Mouse (Mus musculus): ENCODE results near the gene Ttn. TPM values are rescaled to one million over a fixed set of nuclear protein-coding genes. Genes with fewer than 3 reads are reported as not detected.

Gene Ttn
- polyA plus RNA-seq, 1 experiment from 2014 or later: 1.0 TPM

DNA sequence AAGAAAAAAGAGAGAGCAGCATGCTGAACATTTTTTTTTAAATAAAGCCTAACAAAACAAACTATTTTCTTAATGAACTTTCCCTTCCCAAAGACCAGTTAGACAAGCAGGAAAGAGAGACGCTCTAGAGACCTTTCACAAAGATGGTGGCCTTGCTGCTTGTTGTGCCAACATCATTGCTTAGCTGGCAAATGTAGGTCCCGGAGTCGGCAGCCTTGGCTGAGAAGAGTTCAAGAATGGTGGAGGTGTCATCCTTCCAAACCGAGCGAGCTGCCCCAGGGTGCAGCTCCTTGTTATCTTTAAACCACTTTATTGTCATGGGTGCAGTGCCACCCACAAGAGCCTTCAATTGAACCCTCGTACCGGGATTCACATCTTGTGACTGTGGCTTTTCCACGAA lies 85.4 kb downstream of the Ttn start:
- H3K9me3 ChIP-seq: no peaks in the 10 kb centered on the region
- WGBS: 90% methylated on average over 8 of the region's 8 CpGs
- H3K9ac ChIP-seq (replicated peaks): no peak overlapping the region
- no peaks in the 10 kb centered on the region for H3K27me3 ChIP-seq
- ATAC-seq (replicated peaks): no peak
- H3K27ac ChIP-seq (replicated peaks): no peak overlapping the region
- no peak overlapping the region for H3K4me3 ChIP-seq
- H3K36me3 ChIP-seq: no peaks in the 10 kb centered on the region
- H3K4me1 ChIP-seq: no peaks in the 10 kb centered on the region
- no peak overlapping the region for H3K4me2 ChIP-seq (replicated peaks)

DNA sequence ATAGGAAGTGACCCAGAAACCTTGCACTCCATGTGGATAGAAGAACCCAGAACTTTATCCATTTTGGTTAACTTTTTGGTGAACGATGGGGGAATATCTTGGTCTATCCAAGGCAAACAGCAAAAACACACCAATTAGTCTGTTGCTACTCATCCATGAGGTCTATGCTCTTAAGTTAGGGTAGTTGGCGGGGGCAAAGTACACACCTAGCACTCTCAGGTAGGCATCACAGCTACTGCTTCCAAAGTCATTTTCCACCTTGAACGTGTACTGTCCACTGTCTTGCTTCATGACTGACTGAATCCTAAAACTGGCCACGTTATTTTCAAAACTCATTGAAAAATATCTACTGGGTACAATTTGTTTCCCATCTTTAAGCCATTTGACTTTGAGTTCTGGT lies 87.0 kb downstream of the Ttn start:
- Histone ChIP-seq H3K36me3 (no peaks in the 10 kb centered on the region), H3K9ac (replicated peaks) (no peak overlapping the region), H3K4me3 (no peak overlapping the region), H3K27me3 (no peaks in the 10 kb centered on the region), H3K4me1 (no peaks in the 10 kb centered on the region), H3K4me2 (replicated peaks) (no peak overlapping the region), H3K27ac (replicated peaks) (no peak overlapping the region), H3K9me3 (no peaks in the 10 kb centered on the region)
- WGBS: 94% methylated on average over 4 of the region's 4 CpGs
- ATAC-seq (replicated peaks): no peak

DNA sequence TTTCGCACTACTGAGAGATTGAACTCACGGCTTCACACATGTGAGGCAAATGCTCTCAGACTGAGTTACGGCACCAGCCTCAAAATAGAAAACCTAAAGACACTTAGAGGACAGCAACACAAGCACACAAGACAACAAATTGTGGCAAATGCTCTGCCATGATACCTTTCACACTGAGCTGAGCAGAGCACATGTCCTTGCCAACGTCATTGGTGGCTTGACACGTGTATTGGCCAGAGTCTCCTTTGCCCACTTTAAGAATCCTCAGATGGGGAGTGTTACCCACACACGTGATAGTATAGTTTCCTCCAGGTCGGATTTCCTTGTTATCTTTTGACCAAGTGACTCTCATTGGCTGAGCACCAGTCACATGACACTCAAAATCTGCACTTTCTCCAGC lies 93.6 kb downstream of the Ttn start:
- Histone ChIP-seq H3K27me3 (no peaks in the 10 kb centered on the region), H3K4me3 (no peak overlapping the region), H3K9me3 (no peaks in the 10 kb centered on the region), H3K4me1 (no peaks in the 10 kb centered on the region), H3K4me2 (replicated peaks) (no peak overlapping the region), H3K36me3 (no peaks in the 10 kb centered on the region), H3K27ac (replicated peaks) (no peak overlapping the region), H3K9ac (replicated peaks) (no peak overlapping the region)
- no peak for ATAC-seq (replicated peaks)
- WGBS: 90% methylated on average over 7 of the region's 7 CpGs

DNA sequence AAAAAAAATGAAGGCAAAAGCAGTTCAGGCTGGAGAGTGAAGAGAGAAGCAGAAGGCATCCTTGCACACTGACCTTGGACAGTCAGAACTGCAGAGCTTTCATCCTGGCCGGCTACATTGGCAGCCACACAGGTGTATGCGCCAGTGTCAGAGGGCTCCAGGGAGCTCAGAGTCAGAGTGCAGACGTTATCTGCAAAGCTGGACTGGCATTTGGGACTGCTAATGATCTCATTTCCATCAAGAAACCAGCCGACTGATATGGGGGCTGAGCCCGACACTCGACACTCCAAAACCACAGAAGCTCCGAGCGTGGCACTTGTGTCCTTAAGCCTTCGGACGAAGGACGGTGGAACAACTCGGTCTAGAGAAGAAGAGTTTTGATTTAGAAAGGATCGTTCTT lies 96.5 kb downstream of the Ttn start:
- Histone ChIP-seq H3K4me3 (no peak overlapping the region), H3K9ac (replicated peaks) (no peak overlapping the region), H3K4me2 (replicated peaks) (no peak overlapping the region), H3K27ac (replicated peaks) (no peak overlapping the region), H3K9me3 (no peaks in the 10 kb centered on the region), H3K27me3 (no peaks in the 10 kb centered on the region), H3K36me3 (no peaks in the 10 kb centered on the region), H3K4me1 (no peaks in the 10 kb centered on the region)
- WGBS: 89% methylated on average over 13 of the region's 13 CpGs
- ATAC-seq (replicated peaks): no peak

DNA sequence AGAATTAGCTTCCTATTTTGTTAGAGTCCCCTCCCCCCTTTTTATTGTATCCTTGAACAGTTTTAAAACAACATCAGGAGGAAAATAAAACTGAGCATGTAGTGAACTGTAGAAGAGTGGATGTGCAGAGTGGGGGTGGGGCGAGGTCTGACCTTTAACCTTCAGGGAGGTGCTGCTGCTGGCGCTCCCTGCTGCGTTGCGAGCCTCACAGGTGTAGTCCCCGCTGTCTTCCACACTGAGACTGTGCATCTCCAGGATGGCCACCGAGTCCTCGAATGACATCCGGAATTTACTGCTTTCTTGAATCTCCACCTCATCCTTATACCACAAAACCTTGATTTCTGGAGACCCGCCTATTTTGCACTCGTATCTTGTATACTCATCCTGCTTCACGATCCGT lies 100.9 kb downstream of the Ttn start:
- Histone ChIP-seq H3K27me3 (no peaks in the 10 kb centered on the region), H3K9ac (replicated peaks) (no peak overlapping the region), H3K36me3 (no peaks in the 10 kb centered on the region), H3K4me3 (no peak overlapping the region), H3K27ac (replicated peaks) (no peak overlapping the region), H3K9me3 (no peaks in the 10 kb centered on the region), H3K4me2 (replicated peaks) (no peak overlapping the region), H3K4me1 (no peaks in the 10 kb centered on the region)
- 93% methylated on average over 12 of the region's 12 CpGs for WGBS
- no peak for ATAC-seq (replicated peaks)

DNA sequence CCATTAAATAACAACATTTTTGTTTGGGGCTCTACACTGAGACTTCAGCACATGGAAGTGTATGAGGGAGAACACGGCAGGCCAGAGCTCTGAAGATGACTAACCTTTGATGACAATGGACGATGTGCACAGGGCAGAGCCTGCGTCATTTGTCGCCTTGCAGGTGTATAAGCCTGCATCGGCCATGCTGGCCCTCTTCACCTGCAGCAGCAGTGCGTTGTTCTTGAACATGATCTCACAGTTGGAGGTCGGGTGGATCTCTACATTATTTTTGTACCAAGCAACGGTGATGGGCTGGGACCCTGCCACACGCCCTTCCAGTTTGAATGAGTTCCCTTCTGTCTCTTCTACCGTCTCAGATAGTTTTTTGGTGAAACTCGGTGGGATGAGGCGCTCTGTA lies 106.8 kb downstream of the Ttn start:
- Histone ChIP-seq H3K4me2 (replicated peaks) (no peak overlapping the region), H3K4me1 (no peaks in the 10 kb centered on the region), H3K27ac (replicated peaks) (no peak overlapping the region), H3K4me3 (no peak overlapping the region), H3K36me3 (no peaks in the 10 kb centered on the region), H3K9me3 (no peaks in the 10 kb centered on the region), H3K9ac (replicated peaks) (no peak overlapping the region), H3K27me3 (no peaks in the 10 kb centered on the region)
- WGBS: 91% methylated on average over 12 of the region's 12 CpGs
- no peak for ATAC-seq (replicated peaks)

DNA sequence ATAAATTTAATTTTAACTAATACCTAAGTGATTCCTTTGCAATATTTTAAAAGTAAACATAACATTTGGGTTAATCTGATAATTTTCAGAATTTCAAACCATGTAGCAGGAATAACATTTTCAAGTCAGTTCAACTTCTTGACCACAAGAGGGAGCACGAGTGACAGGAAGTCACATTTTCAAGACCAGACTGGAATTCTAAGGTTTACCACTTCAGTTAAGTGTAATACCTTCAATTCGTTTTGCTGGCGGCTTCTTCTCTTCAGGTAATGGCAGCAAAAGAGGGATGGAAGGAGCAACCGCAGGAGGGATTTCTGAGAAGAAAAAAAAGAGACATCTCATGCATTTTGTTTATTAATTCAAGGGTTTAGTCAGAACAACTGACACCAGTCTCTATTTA lies 115.4 kb downstream of the Ttn start:
- Histone ChIP-seq H3K4me3 (no peak overlapping the region), H3K4me1 (no peaks in the 10 kb centered on the region), H3K36me3 (no peaks in the 10 kb centered on the region), H3K9me3 (no peaks in the 10 kb centered on the region), H3K27ac (replicated peaks) (no peak overlapping the region), H3K4me2 (replicated peaks) (no peak overlapping the region), H3K27me3 (no peaks in the 10 kb centered on the region), H3K9ac (replicated peaks) (no peak overlapping the region)
- ATAC-seq (replicated peaks): no peak
- 27% methylated on average over 4 of the region's 4 CpGs for WGBS

DNA sequence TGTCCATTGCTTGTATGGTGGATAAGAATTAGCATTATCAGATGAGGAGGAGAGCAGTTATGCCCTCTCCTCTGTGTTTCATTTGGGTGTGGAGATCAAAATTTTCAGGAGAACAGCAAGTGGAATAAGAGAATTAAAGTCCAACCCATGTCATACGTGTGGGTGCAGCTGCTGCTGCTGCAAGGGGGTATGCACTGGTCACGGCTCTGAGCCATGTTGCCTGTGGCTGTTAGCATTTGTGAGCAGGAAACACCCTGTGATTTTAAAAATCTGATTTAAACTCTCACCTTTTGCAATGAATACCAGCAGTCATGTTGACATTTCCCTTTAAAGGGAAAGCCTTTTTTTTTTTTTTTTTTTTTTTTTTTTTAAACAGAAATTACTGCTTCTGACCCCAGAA lies 116.8 kb downstream of the Ttn start:
- Histone ChIP-seq H3K4me2 (replicated peaks) (no peak overlapping the region), H3K9ac (replicated peaks) (no peak overlapping the region), H3K27ac (replicated peaks) (no peak overlapping the region), H3K36me3 (no peaks in the 10 kb centered on the region), H3K27me3 (no peaks in the 10 kb centered on the region), H3K4me1 (no peaks in the 10 kb centered on the region), H3K9me3 (no peaks in the 10 kb centered on the region), H3K4me3 (no peak overlapping the region)
- WGBS: 89% methylated on average over 2 of the region's 2 CpGs
- no peak for ATAC-seq (replicated peaks)

DNA sequence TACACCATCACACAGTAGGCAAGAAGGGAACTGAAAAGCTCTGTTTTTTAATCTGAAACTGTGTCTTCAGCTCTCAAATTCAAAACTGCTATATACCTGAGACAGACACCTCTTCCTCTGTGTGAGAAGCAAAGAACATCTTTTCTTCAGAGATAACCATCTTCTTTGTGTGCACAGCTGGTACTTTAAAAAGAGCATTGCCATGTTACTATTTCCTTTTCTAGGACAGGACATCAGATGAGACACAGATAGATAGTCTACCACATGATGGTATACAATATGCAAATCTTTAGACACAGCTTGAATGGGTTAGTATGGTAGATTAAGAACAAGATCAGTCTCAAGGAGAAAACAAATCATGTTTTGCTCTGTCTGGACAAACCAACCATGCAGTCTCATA lies 121.0 kb downstream of the Ttn start:
- Histone ChIP-seq H3K27ac (replicated peaks) (no peak overlapping the region), H3K36me3 (no peaks in the 10 kb centered on the region), H3K4me3 (no peak overlapping the region), H3K27me3 (no peaks in the 10 kb centered on the region), H3K4me2 (replicated peaks) (no peak overlapping the region), H3K9ac (replicated peaks) (no peak overlapping the region), H3K9me3 (no peaks in the 10 kb centered on the region), H3K4me1 (no peaks in the 10 kb centered on the region)
- no peak for ATAC-seq (replicated peaks)

DNA sequence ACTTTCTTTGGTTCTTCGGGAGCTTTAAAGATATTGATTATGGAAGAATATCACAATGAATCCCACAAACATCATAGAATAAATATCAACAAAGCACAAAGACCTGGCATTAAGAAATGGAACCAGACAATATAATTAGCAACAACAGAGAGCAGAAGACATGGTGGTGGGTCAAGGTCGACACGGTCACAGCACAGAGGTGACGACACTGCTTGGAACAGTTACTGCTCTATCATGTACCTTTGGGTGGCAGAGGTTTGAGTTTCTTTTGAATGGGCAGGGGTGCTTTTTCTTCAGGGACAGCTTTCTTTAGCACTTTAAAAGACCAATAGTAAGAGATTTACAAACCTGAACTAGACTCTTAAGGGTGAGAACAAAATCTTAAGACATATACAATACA lies 132.3 kb downstream of the Ttn start:
- 95% methylated on average over 4 of the region's 4 CpGs for WGBS

DNA sequence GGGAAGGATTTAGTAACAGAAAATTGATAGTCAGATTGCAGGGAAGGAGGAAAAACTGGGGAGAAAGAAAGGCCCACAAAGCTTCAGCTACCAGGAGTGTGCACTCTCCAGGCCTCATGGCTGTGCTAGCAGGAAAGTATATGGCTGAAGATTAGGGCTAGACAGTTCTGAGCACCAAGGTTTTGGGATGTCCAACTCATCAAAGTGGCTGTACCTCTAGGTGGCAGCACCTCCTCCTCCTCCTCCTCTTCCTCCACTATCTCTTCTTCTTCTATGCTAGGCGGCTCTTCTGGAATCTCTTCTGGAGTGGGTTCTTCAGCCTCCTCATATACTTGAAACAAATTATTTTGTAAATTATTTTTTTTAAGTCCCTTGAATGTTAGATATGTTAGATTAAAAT lies 139.2 kb downstream of the Ttn start:
- ATAC-seq (replicated peaks): no peak
- H3K9ac ChIP-seq (replicated peaks): no peak overlapping the region
- H3K4me1 ChIP-seq: no peaks in the 10 kb centered on the region
- H3K27ac ChIP-seq (replicated peaks): no peak overlapping the region
- WGBS: 61% methylated on average over 1 of the region's 1 CpGs
- H3K36me3 ChIP-seq: no peaks in the 10 kb centered on the region
- no peaks in the 10 kb centered on the region for H3K27me3 ChIP-seq
- no peak overlapping the region for H3K4me3 ChIP-seq
- no peak overlapping the region for H3K4me2 ChIP-seq (replicated peaks)
- no peaks in the 10 kb centered on the region for H3K9me3 ChIP-seq

More for the DNA sequence above, 132.3 kb downstream of the Ttn start:
- ATAC-seq (replicated peaks): no peak
- H3K4me2 ChIP-seq (replicated peaks): no peak overlapping the region
- H3K9ac ChIP-seq (replicated peaks): no peak overlapping the region
- no peaks in the 10 kb centered on the region for H3K9me3 ChIP-seq
- no peaks in the 10 kb centered on the region for H3K36me3 ChIP-seq
- H3K27ac ChIP-seq (replicated peaks): no peak overlapping the region
- no peaks in the 10 kb centered on the region for H3K27me3 ChIP-seq
- no peak overlapping the region for H3K4me3 ChIP-seq
- H3K4me1 ChIP-seq: no peaks in the 10 kb centered on the region

DNA sequence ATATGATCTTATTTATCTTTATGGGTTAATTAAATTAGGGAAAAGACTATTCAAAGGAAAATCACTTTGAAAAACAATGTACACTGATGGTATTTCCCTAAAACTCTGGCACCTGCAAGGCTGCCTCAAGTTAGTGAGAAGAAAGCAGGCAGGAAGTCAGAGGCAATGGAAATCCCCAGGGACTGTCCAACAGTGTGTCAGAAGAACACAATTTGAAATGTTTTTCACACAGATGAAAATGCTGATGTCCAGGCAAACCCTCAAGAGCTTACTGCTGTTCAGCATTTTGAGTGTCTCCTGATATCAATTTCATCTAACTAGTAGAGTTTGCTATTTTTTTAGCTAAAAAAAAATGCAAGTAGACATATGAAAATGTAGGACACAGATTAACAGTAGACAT lies 161.9 kb downstream of the Ttn start:
- H3K4me3 ChIP-seq: no peak overlapping the region
- no peak overlapping the region for H3K9ac ChIP-seq (replicated peaks)
- H3K4me1 ChIP-seq: no peaks in the 10 kb centered on the region
- no peak overlapping the region for H3K27ac ChIP-seq (replicated peaks)
- no peak for ATAC-seq (replicated peaks)
- H3K9me3 ChIP-seq: no peaks in the 10 kb centered on the region
- no peaks in the 10 kb centered on the region for H3K27me3 ChIP-seq
- H3K4me2 ChIP-seq (replicated peaks): no peak overlapping the region
- no peaks in the 10 kb centered on the region for H3K36me3 ChIP-seq

DNA sequence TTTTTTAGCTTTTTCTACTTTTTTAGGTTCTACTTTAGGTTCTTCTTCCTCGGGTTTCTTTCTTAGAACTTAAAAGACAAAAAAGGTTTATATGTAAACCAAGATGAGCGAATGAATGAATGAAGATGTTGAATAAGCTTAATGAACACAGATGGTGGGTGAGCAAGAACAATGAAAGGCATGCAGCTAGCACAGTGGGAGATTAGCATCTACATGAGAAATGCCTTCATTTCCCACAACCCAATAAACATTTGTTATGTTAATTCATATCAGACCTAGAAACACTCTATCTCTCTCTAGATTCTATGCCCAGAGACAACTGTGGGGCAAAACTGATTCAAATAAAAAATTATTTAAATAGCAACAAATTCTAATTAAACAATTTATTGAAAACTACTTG lies 164.6 kb downstream of the Ttn start:
- Histone ChIP-seq H3K9ac (replicated peaks) (no peak overlapping the region), H3K4me2 (replicated peaks) (no peak overlapping the region), H3K27me3 (no peaks in the 10 kb centered on the region), H3K9me3 (no peaks in the 10 kb centered on the region), H3K4me1 (no peaks in the 10 kb centered on the region), H3K4me3 (no peak overlapping the region), H3K36me3 (no peaks in the 10 kb centered on the region), H3K27ac (replicated peaks) (no peak overlapping the region)
- 3% methylated on average over 2 of the region's 2 CpGs for whole genome bisulfite sequencing
- no peak for ATAC-seq (replicated peaks)
